24 mouse cellular contexts compared by ENCODE assay signal in the genomic region with DNA sequence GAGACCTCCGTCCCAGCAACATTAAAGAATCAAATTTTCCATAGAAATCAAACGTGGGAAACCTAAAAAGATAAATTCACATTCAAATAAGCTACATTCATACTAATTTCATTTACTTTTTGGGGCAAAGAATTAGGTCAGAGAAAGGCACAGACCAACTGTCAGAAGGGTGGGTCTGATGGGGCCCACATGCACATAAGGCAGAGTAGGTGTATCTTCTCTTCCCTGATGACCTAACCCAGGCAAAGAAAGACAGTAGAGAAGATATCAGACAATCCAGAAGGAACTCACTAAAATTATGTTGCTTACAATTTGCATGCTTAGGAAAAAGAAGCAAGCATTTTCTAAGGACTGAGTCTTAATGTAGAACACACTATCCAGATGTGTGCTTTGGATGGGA.
DNase-seq lines count a peak whose midpoint lies in the region; ATAC-seq and TF ChIP-seq lines count a peak whose summit lies in the region.
"Had no signal": no experiment of that assay in that cellular context is flagged by ENCODE, and none has a peak within 500 bp of the region (broad histone marks: within the 10 kb centered on the region; RNA-seq: fewer than 3 reads in every experiment).

No protein-coding gene starts in this region.

- H3K27me3 ChIP-seq in liver, embryonic 11.5 days (replicated peaks; ENCODE audit: control insufficient read depth, insufficient read depth, low read length): no peaks in the 10 kb centered on the region
- no peaks in the 10 kb centered on the region for H3K27me3 ChIP-seq in liver, embryonic 13.5 days
- no peaks in the 10 kb centered on the region for H3K27me3 ChIP-seq in liver, embryonic 15.5 days
- no peaks in the 10 kb centered on the region for H3K27me3 ChIP-seq in liver, postnatal 0 days (ENCODE audit: insufficient read depth, low read length)
- H3K27me3 ChIP-seq: embryonic facial prominence, embryonic 13.5 days; embryonic facial prominence, embryonic 15.5 days; forebrain, embryonic 12.5 days; Patski had no signal

- H3K4me2 ChIP-seq in liver, embryonic 11.5 days: no peak overlapping the region
- H3K4me2 ChIP-seq in liver, embryonic 13.5 days: peak overlapping the region; percentile 6; the same call in 1 of the 2 replicates
- 0 out of 2 replicates have a peak overlapping the region, but pooled peaks have one; percentile 2 for H3K4me2 ChIP-seq in liver, embryonic 15.5 days
- H3K4me2 ChIP-seq in liver, postnatal 0 days (ENCODE audit: low read depth, low read length): no peak overlapping the region
- H3K4me2 ChIP-seq: embryonic facial prominence, embryonic 13.5 days; embryonic facial prominence, embryonic 15.5 days; forebrain, embryonic 12.5 days had no signal

- peak; percentile 72 for ATAC-seq in liver, embryonic 11.5 days (replicated peaks; ENCODE audit: low FRiP score)
- ATAC-seq in liver, embryonic 13.5 days (ENCODE audit: low read depth): peak; percentile 78
- peak; percentile 69 for ATAC-seq in liver, embryonic 15.5 days (ENCODE audit: insufficient read depth)
- ATAC-seq in liver, postnatal 0 days: no peak
- ATAC-seq: activated CD4-positive, CD25-positive, alpha-beta regulatory T cell, adult 4 months; forebrain, embryonic 14.5 days; forebrain, embryonic 16.5 days; Patski had no signal

- H3K9me3 ChIP-seq in liver, embryonic 11.5 days (ENCODE audit: control insufficient read depth, low read length): no peaks in the 10 kb centered on the region
- no peaks in the 10 kb centered on the region for H3K9me3 ChIP-seq in liver, embryonic 13.5 days (replicated peaks)
- H3K9me3 ChIP-seq in liver, embryonic 15.5 days (replicated peaks): no peaks in the 10 kb centered on the region
- no peaks in the 10 kb centered on the region for H3K9me3 ChIP-seq in liver, postnatal 0 days (ENCODE audit: low read length)
- H3K9me3 ChIP-seq: embryonic facial prominence, embryonic 13.5 days; embryonic facial prominence, embryonic 15.5 days; forebrain, embryonic 10.5 days; forebrain, embryonic 12.5 days had no signal

- no peak for TF ChIP-seq CTCF in liver, postnatal 0 days (IDR thresholded peaks at IDR 0.05; ENCODE audit: low read depth)

- peak overlapping the region; percentile 22; the same call in 1 of the 2 replicates for H3K27ac ChIP-seq in liver, embryonic 11.5 days (ENCODE audit: low read depth, low read length)
- peak overlapping the region; percentile 81 for H3K27ac ChIP-seq in liver, embryonic 13.5 days
- peak overlapping the region; percentile 81 for H3K27ac ChIP-seq in liver, embryonic 15.5 days (replicated peaks)
- H3K27ac ChIP-seq in liver, postnatal 0 days (ENCODE audit: low read depth): peak overlapping the region; percentile 24; the same call in 1 of the 2 replicates
- H3K27ac ChIP-seq: embryonic facial prominence, embryonic 13.5 days; embryonic facial prominence, embryonic 15.5 days; forebrain, embryonic 10.5 days; forebrain, embryonic 12.5 days had no signal

- WGBS in liver, embryonic 11.5 days: 92% methylated on average over 2 of the region's 2 CpGs
- WGBS in liver, embryonic 13.5 days (ENCODE audit: insufficient replicate concordance): 88% methylated on average over 2 of the region's 2 CpGs
- WGBS in liver, embryonic 15.5 days (ENCODE audit: insufficient replicate concordance): 82% methylated on average over 2 of the region's 2 CpGs
- 85% methylated on average over 2 of the region's 2 CpGs for WGBS in liver, postnatal 0 days (ENCODE audit: insufficient replicate concordance)

- no peak overlapping the region for H3K4me3 ChIP-seq in liver, embryonic 11.5 days (ENCODE audit: low read depth, low read length)
- no peak overlapping the region for H3K4me3 ChIP-seq in liver, embryonic 13.5 days (replicated peaks)
- no peak overlapping the region for H3K4me3 ChIP-seq in liver, embryonic 15.5 days (replicated peaks)
- no peak overlapping the region for H3K4me3 ChIP-seq in liver, postnatal 0 days (ENCODE audit: low read depth, low read length)
- H3K4me3 ChIP-seq: embryonic facial prominence, embryonic 13.5 days; embryonic facial prominence, embryonic 15.5 days; erythroblast, embryonic 14.5 days; forebrain, embryonic 10.5 days; forebrain, embryonic 12.5 days had no signal

- TF ChIP-seq EP300 in liver, postnatal 0 days (IDR thresholded peaks at IDR 0.05; ENCODE audit: low read depth): no peak

- peaks cover 5% of the 10 kb centered on the region; the same call in 1 of the 2 replicates for H3K4me1 ChIP-seq in liver, embryonic 11.5 days (replicated peaks; ENCODE audit: control insufficient read depth, insufficient read depth, low read length)
- H3K4me1 ChIP-seq in liver, embryonic 13.5 days (replicated peaks): peaks cover 39% of the 10 kb centered on the region
- H3K4me1 ChIP-seq in liver, embryonic 15.5 days (replicated peaks): peaks cover 35% of the 10 kb centered on the region
- H3K4me1 ChIP-seq in liver, postnatal 0 days (ENCODE audit: insufficient read depth): peaks cover 19% of the 10 kb centered on the region
- H3K4me1 ChIP-seq: embryonic facial prominence, embryonic 13.5 days; embryonic facial prominence, embryonic 15.5 days; forebrain, embryonic 10.5 days; forebrain, embryonic 12.5 days had no signal

- no peak overlapping the region for H3K9ac ChIP-seq in liver, embryonic 11.5 days (ENCODE audit: low read depth, low read length)
- peak overlapping the region; percentile 23; the same call in 1 of the 2 replicates for H3K9ac ChIP-seq in liver, embryonic 13.5 days
- H3K9ac ChIP-seq in liver, embryonic 15.5 days: peak overlapping the region; percentile 25; the same call in 1 of the 2 replicates
- H3K9ac ChIP-seq in liver, postnatal 0 days (replicated peaks): no peak overlapping the region
- H3K9ac ChIP-seq: embryonic facial prominence, embryonic 13.5 days; embryonic facial prominence, embryonic 15.5 days; forebrain, embryonic 12.5 days had no signal

- no peaks in the 10 kb centered on the region for H3K36me3 ChIP-seq in liver, embryonic 11.5 days (ENCODE audit: control insufficient read depth, insufficient read depth, low read length)
- no peaks in the 10 kb centered on the region for H3K36me3 ChIP-seq in liver, embryonic 13.5 days
- no peaks in the 10 kb centered on the region for H3K36me3 ChIP-seq in liver, embryonic 15.5 days (replicated peaks)
- peaks cover 3% of the 10 kb centered on the region; the same call in 1 of the 2 replicates for H3K36me3 ChIP-seq in liver, postnatal 0 days (replicated peaks; ENCODE audit: insufficient read depth, low read length)
- H3K36me3 ChIP-seq: embryonic facial prominence, embryonic 13.5 days; forebrain, embryonic 10.5 days; forebrain, embryonic 12.5 days had no signal

- DNase-seq in liver, embryonic 11.5 days (ENCODE audit: low spot score): no peak
- DNase-seq in liver, embryonic 13.5 days: no peak
- no peak for DNase-seq in liver, postnatal 0 days
- DNase-seq in embryo, embryonic 11 days: no peak
- no peak for DNase-seq in cerebellum, adult 11 months
- no peak for DNase-seq in gastrocnemius, postnatal 25 days
- DNase-seq in urinary bladder, postnatal 14 days (ENCODE audit: low spot score): no peak
- DNase-seq: adrenal gland, adult 8-10 months; adrenal gland, postnatal 25 days; cerebellum, adult 11-12 months; cerebellum, adult 2 months; cerebellum, adult 9-10 months; cerebellum, postnatal 10 days; cerebellum, postnatal 25 days had no signal

Comparison
In these comparisons a context has a peak if more than half of its experiments do, and no peak if none do; other contexts are left out.
1. H3K4me2 ChIP-seq: peak in liver, embryonic 13.5 days (single experiment) and liver, embryonic 15.5 days (single experiment); none in liver, embryonic 11.5 days (single experiment) and liver, postnatal 0 days (single experiment).
2. H3K9ac ChIP-seq: peak in liver, embryonic 13.5 days (single experiment) and liver, embryonic 15.5 days (single experiment); none in liver, embryonic 11.5 days (single experiment) and liver, postnatal 0 days (single experiment).
3. H3K27ac ChIP-seq: peak in every context shown above with its lines; median percentile 81 in liver, embryonic 13.5 days; 81 in liver, embryonic 15.5 days; 24 in liver, postnatal 0 days; 22 in liver, embryonic 11.5 days.